Mouse (Mus musculus) thymus, postnatal 10 days (tissue): ENCODE measurements around the gene Lasp1.
A peak's percentile ranks its signal among the peaks of the same experiment; 100 is the strongest.
"Not testable (repeated sequence)": the region's sequence is repeated elsewhere in the genome, so short reads cannot be mapped to it uniquely, and the experiment has no call there.

Experiments
- DNase-seq, 2 experiments: peaks; one replicate each; pipeline ENCODE4 v3.0.0; 2021; ENCODE audit warnings: low spot score in 2 of 2

Lasp1 gene

DNA sequence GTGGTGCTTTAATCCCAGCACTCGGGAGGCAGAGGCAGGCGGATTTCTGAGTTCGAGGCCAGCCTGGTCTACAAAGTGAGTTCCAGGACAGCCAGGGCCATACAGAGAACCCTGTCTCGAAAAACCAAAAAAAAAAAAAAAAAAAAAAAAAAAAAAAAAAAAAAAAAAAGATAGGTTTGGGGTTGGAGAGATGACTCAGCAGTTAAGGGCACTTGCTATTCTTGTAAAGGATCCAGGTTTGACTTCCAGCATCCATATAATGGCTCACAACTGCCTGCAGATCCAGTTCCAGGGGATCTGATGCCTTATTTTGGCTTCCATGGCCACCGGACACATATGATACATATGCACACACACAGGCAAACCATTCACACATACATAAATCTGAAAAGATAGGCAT lies 73.6 kb downstream of the Lasp1 start:
- not testable (repeated sequence) for DNase-seq

DNA sequence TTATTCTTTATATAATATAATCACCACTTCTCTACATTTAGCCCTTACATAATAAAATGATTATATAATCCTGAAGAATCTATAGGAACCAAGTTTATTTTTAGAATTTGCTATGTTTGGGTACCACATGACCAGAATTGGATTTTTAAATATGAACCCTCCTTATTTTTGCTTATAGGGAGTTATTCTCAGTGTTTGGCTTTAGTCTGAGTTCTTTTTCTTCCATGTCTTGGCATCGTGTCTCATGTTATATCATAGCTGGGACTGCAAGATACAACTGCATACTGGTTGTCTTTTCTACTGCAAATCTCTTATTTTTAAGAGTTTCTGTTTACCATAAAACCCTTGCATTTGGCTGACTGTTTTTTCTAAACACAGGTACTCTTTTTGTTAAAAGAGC lies 75.6 kb downstream of the Lasp1 start:
- DNase-seq, result no peak

DNA sequence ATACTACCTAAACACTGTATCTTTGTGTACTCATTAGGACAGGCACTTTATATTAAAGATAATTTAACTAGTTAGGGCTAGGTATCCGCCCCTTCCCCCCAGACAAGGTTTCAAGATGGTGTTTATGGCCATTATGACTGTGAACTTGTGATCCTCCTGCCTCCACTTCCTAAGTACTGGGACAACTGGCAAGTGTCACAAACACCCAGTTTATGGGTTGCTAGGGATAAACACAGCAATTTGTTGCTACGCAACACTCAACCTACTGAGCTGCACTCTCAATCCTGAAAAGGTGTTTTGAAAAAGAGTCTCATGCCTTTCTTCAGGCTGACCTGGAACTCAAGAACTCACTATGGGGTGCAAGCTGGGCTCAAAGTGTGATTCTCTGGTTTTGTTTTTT lies 78.5 kb downstream of the Lasp1 start:
- no peak for DNase-seq

DNA sequence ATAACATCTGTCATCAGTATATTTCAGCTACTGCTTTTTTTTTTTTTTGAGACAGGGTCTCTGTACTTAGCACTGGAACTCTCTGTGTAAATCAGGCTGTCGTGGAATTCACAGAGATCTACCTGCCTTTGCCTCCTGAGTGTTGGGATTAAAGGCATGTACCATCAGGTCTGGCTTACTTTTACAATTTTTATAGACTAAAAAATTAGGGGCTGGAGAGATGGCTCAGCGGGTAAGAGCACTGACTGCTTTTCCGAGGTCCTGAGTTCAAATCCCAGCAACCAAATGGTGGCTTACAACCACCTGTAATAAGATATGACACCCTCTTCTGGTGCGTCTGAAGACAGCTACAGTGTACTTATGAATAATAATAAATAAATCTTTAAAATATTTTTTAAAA lies 81.6 kb downstream of the Lasp1 start:
- no peak for DNase-seq

DNA sequence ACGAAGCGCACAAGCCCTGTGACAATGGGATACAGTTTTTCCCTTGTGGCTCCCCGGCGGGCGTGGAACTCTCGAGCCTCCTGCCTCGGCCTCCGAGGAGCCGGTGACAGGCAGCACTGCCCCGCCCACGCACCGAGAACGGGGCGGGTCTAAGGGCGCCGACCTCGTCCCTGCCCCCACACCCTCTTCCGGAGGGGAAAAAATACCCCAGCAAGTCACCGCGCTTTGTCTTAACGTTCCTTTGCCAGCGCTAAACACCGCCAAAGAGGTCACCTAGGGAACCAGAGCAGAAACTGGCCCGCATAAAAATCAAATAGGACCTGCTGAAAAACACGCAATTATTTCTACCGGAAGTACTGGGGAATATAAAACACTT lies 84.7 kb downstream of the Lasp1 start:
- peak; percentile 73 to 85 for DNase-seq

DNA sequence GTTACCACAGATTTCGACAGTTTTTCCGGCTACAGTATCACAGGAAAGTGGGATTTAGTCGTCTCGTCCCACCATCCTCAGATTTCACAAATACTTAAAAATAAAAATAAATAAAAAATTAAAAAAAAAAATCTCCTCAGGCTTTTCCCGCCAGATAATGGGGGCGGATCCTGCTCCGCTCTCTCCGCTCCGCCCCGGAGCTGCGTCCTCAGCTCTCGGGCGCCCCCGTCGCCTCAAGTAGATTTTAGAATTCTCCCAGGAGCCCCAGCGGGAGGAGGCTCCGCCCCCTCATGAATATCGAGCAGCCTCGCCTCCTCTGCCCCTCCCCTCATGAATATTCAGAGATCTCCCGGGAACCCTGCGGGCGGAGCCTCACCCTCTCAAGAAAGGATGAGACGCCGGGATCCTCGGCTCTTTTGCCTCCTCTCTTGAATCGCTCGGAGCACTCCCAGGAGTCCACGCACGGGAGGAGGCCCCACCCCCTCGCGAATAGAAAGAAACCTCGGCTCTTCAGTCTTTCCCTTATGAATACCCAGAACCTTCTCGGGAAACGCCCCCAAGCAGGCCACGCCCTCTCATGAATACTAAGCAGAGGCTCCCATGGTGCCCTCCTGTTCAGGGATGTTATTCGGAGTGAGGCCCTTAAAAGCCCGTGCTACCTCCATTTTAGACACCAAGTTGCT lies 85.3 kb downstream of the Lasp1 start, which contains the start of gene Fbxo47:
Fbxo47 (minus strand) TSS at position 237 of the 683 bp plus-strand sequence.
- DNase-seq, result peak; percentile 94 to 95

DNA sequence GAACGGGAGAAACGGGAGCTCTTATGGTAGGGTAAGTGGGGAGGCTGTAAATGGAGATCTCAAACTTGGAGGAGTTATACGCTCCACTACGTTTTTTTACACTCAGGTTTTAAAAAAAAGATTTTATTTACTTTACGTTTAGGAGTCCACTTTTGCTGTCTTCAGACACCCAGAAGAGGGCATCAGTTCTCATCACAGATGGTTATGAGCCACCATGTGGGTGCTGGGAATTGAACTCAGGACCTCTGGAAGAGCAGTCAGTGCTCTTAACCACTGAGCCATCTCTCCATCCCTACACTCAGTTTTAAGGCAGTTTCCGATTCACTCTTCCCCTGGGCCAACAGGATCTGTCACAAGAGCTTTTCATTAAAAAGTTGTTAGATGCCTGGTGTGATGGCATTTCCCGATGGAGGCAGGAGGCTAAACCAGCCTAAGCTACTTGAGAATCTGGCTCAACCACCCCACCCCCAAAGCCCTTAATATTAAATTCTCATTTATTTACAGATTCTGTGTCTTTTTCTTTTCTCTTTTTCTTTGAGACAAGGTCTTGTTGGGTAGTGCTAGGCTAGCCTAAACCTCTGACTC lies 85.9 kb downstream of the Lasp1 start:
- no peak for DNase-seq

DNA sequence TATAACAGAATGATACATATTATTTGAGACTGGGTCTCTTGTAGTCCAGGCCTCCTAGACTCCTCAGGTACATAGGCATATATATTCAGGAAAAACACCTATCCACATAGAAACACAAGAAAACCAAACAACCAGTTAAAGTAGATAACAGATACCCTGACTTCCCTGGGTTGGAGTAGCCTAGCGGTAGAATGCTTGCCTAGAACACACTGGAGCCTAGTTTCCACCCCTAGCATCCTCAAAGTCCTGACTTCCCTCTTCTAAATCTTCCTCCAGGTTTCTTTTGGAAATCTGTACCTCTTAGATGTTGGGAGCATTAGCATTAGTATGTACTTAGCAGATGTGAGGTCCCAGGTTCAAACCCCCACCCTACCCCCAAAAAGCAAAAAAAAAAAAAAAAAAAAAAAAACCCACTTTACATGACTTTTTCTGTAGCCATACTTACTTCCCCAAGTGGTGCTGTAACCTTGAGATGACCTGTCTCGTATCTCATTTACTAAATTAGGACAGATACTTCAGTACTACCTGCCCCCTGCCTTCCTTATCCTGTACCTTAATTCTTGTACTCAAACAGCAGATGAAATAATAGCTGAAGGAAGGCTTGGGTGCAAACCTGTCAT lies 86.6 kb downstream of the Lasp1 start:
- no peak for DNase-seq
